Mouse (Mus musculus): ENCODE results near the gene Mttp.

Gene Mttp

GRCm38 (mm10) chr3:138173291-138173690 lies 28.5 kb upstream of the Mttp start:
- no peak overlapping the region for H3K4me3 ChIP-seq (replicated peaks; ENCODE audit: low read length)
- H3K36me3 ChIP-seq (ENCODE audit: insufficient read depth, low read length), result no peaks in the 10 kb centered on the region
- no peaks in the 10 kb centered on the region; the same call in 1 of the 2 replicates for H3K4me1 ChIP-seq (replicated peaks; ENCODE audit: low read depth, low read length)
- TF ChIP-seq POU5F1 (IDR thresholded peaks at IDR 0.05; ENCODE audit: borderline replicate concordance, low read length) (no peak), CTCF (conservative IDR thresholded peaks at IDR 0.05; ENCODE audit: low read length) (no peak), NANOG (IDR thresholded peaks at IDR 0.05; ENCODE audit: borderline replicate concordance, low read length) (no peak)
- H3K9me3 ChIP-seq (ENCODE audit: low read length), result no peaks in the 10 kb centered on the region
- H3K27me3 ChIP-seq (ENCODE audit: insufficient read depth, low read length), result peaks cover 11% of the 10 kb centered on the region; the same call in 1 of the 2 replicates

- Histone ChIP-seq H3K27me3 (ENCODE audit: insufficient read depth, low read length) (no peaks in the 10 kb centered on the region), H3K4me3 (replicated peaks; ENCODE audit: low read length) (no peak overlapping the region), H3K9me3 (ENCODE audit: low read length) (no peaks in the 10 kb centered on the region), H3K4me1 (replicated peaks; ENCODE audit: low read depth, low read length) (peaks cover 9% of the 10 kb centered on the region), H3K36me3 (ENCODE audit: insufficient read depth, low read length) (no peaks in the 10 kb centered on the region)
- TF ChIP-seq POU5F1 (IDR thresholded peaks at IDR 0.05; ENCODE audit: borderline replicate concordance, low read length) (no peak), CTCF (conservative IDR thresholded peaks at IDR 0.05; ENCODE audit: low read length) (no peak), NANOG (IDR thresholded peaks at IDR 0.05; ENCODE audit: borderline replicate concordance, low read length) (no peak)
Observed at GRCm38 (mm10) chr3:138162553-138163183, 17.9 kb upstream of the Mttp start.

- Histone ChIP-seq H3K27me3 (ENCODE audit: insufficient read depth, low read length) (no peaks in the 10 kb centered on the region), H3K4me3 (replicated peaks; ENCODE audit: low read length) (no peak overlapping the region), H3K4me1 (replicated peaks; ENCODE audit: low read depth, low read length) (peaks cover 9% of the 10 kb centered on the region), H3K9me3 (ENCODE audit: low read length) (no peaks in the 10 kb centered on the region), H3K36me3 (ENCODE audit: insufficient read depth, low read length) (peaks cover 7% of the 10 kb centered on the region)
- no peak for TF ChIP-seq NANOG (IDR thresholded peaks at IDR 0.05; ENCODE audit: borderline replicate concordance, low read length)
- TF ChIP-seq POU5F1 (IDR thresholded peaks at IDR 0.05; ENCODE audit: borderline replicate concordance, low read length), result no peak
- TF ChIP-seq CTCF (conservative IDR thresholded peaks at IDR 0.05; ENCODE audit: low read length), result no peak
Observed at GRCm38 (mm10) chr3:138161623-138162022, 16.9 kb upstream of the Mttp start.

GRCm38 (mm10) chr3:138156651-138157050 lies 11.9 kb upstream of the Mttp start:
- TF ChIP-seq CTCF (conservative IDR thresholded peaks at IDR 0.05; ENCODE audit: low read length) (no peak), POU5F1 (IDR thresholded peaks at IDR 0.05; ENCODE audit: borderline replicate concordance, low read length) (no peak), NANOG (IDR thresholded peaks at IDR 0.05; ENCODE audit: borderline replicate concordance, low read length) (no peak)
- peaks cover 16% of the 10 kb centered on the region for H3K4me1 ChIP-seq (replicated peaks; ENCODE audit: low read depth, low read length)
- H3K9me3 ChIP-seq (ENCODE audit: low read length), result peaks cover 11% of the 10 kb centered on the region
- H3K27me3 ChIP-seq (ENCODE audit: insufficient read depth, low read length), result no peaks in the 10 kb centered on the region
- H3K4me3 ChIP-seq (replicated peaks; ENCODE audit: low read length), result no peak overlapping the region
- H3K36me3 ChIP-seq (ENCODE audit: insufficient read depth, low read length), result peaks cover 40% of the 10 kb centered on the region

GRCm38 (mm10) chr3:138155062-138155461 lies 10.3 kb upstream of the Mttp start:
- peaks cover 55% of the 10 kb centered on the region for H3K36me3 ChIP-seq (ENCODE audit: insufficient read depth, low read length)
- TF ChIP-seq NANOG (IDR thresholded peaks at IDR 0.05; ENCODE audit: borderline replicate concordance, low read length), result no peak
- no peak for TF ChIP-seq POU5F1 (IDR thresholded peaks at IDR 0.05; ENCODE audit: borderline replicate concordance, low read length)
- no peak for TF ChIP-seq CTCF (conservative IDR thresholded peaks at IDR 0.05; ENCODE audit: low read length)
- H3K4me1 ChIP-seq (replicated peaks; ENCODE audit: low read depth, low read length), result peaks cover 14% of the 10 kb centered on the region
- H3K27me3 ChIP-seq (ENCODE audit: insufficient read depth, low read length), result no peaks in the 10 kb centered on the region
- peaks cover 11% of the 10 kb centered on the region for H3K9me3 ChIP-seq (ENCODE audit: low read length)
- no peak overlapping the region for H3K4me3 ChIP-seq (replicated peaks; ENCODE audit: low read length)

GRCm38 (mm10) chr3:138148811-138149210 lies 4.0 kb upstream of the Mttp start:
- Histone ChIP-seq H3K9me3 (ENCODE audit: low read length) (peaks cover 11% of the 10 kb centered on the region), H3K36me3 (ENCODE audit: insufficient read depth, low read length) (peaks cover 51% of the 10 kb centered on the region), H3K27me3 (ENCODE audit: insufficient read depth, low read length) (no peaks in the 10 kb centered on the region), H3K4me3 (replicated peaks; ENCODE audit: low read length) (no peak overlapping the region), H3K4me1 (replicated peaks; ENCODE audit: low read depth, low read length) (peaks cover 7% of the 10 kb centered on the region)
- TF ChIP-seq NANOG (IDR thresholded peaks at IDR 0.05; ENCODE audit: borderline replicate concordance, low read length), result no peak
- TF ChIP-seq POU5F1 (IDR thresholded peaks at IDR 0.05; ENCODE audit: borderline replicate concordance, low read length), result no peak
- TF ChIP-seq CTCF (conservative IDR thresholded peaks at IDR 0.05; ENCODE audit: low read length), result peak; percentile 28

GRCm38 (mm10) chr3:138144060-138144641 lies 617 bp downstream of the Mttp start:
- TF ChIP-seq POU5F1 (IDR thresholded peaks at IDR 0.05; ENCODE audit: borderline replicate concordance, low read length), result no peak
- TF ChIP-seq CTCF (conservative IDR thresholded peaks at IDR 0.05; ENCODE audit: low read length), result no peak
- TF ChIP-seq NANOG (IDR thresholded peaks at IDR 0.05; ENCODE audit: borderline replicate concordance, low read length), result no peak
- Histone ChIP-seq H3K4me1 (replicated peaks; ENCODE audit: low read depth, low read length) (peaks cover 15% of the 10 kb centered on the region), H3K9me3 (ENCODE audit: low read length) (no peaks in the 10 kb centered on the region), H3K4me3 (replicated peaks; ENCODE audit: low read length) (peak overlapping the region; percentile 86), H3K27me3 (ENCODE audit: insufficient read depth, low read length) (no peaks in the 10 kb centered on the region), H3K36me3 (ENCODE audit: insufficient read depth, low read length) (peaks cover 16% of the 10 kb centered on the region)

- Histone ChIP-seq H3K4me1 (replicated peaks; ENCODE audit: low read depth, low read length) (peaks cover 15% of the 10 kb centered on the region), H3K36me3 (ENCODE audit: insufficient read depth, low read length) (peaks cover 9% of the 10 kb centered on the region)
Observed at GRCm38 (mm10) chr3:138143315-138144059, 1.3 kb downstream of the Mttp start, which contains the start of gene Trmt10a. Gene Trmt10a (plus strand): TSS chr3:138143448.

More at GRCm38 (mm10) chr3:138143315-138144059, 1.3 kb downstream of the Mttp start, which contains the start of gene Trmt10a:
- no peaks in the 10 kb centered on the region for H3K27me3 ChIP-seq (ENCODE audit: insufficient read depth, low read length)
- no peaks in the 10 kb centered on the region for H3K9me3 ChIP-seq (ENCODE audit: low read length)
- TF ChIP-seq CTCF (conservative IDR thresholded peaks at IDR 0.05; ENCODE audit: low read length) (no peak), NANOG (IDR thresholded peaks at IDR 0.05; ENCODE audit: borderline replicate concordance, low read length) (no peak), POU5F1 (IDR thresholded peaks at IDR 0.05; ENCODE audit: borderline replicate concordance, low read length) (no peak)
- peak within 1 kb of the TSS; percentile 86 for H3K4me3 ChIP-seq (replicated peaks; ENCODE audit: low read length)
